Mouse (Mus musculus): ENCODE data around the gene Gm20821.
"Not testable (repeated sequence)": the region's sequence is repeated elsewhere in the genome, so short reads cannot be mapped to it uniquely, and the experiment has no call there.

Gm20821 gene

GRCm38 (mm10) chrY:9781504-9781903 lies at the start of gene Gm20821:
TSS of gene Gm20821 (plus strand) at chrY:9781804.
- not testable (repeated sequence) for DNase-seq (ENCODE audit: low read depth, low spot score)
